Mouse (Mus musculus) CH12.LX (cell line): ENCODE measurements around the gene Zfp61. TPM values are rescaled to one million over a fixed set of nuclear protein-coding genes. Genes with fewer than 3 reads are reported as not detected.

Experiments
- DNase-seq: peaks from one replicate; pipeline ENCODE4 v3.0.0-alpha.2; 2013; ENCODE audit errors: extremely low read depth
- H3K27ac ChIP-seq: 2 replicates; pipeline ENCODE4 v1.5.1; 2012; ENCODE audit warnings: low read depth, mild to moderate bottlenecking, control low read depth, moderate library complexity; ENCODE audit not compliant: insufficient read depth
- H3K27me3 ChIP-seq: replicated peaks from 2 replicates; pipeline ENCODE3; 2012; ENCODE audit warnings: inconsistent platforms
- H3K36me3 ChIP-seq, 2 experiments: replicated peaks in 1 of 2; 2 replicates each; pipeline versions ENCODE3 to v1.6.1; 2012; ENCODE audit warnings: inconsistent platforms in 1 of 2, low read length in 1 of 2, mild to moderate bottlenecking in 1 of 2, mixed read lengths in 1 of 2, moderate library complexity in 1 of 2; ENCODE audit not compliant: control insufficient read depth in 1 of 2, insufficient read depth in 1 of 2
- H3K4me1 ChIP-seq, 2 experiments: 2 replicates each; pipeline ENCODE4 v1.6.1; 2012; ENCODE audit warnings: inconsistent platforms in 1 of 2, moderate library complexity in 1 of 2; ENCODE audit not compliant: insufficient read depth in 2 of 2, control insufficient read depth in 1 of 2
- H3K4me2 ChIP-seq: 2 replicates; pipeline ENCODE4 v1.6.1; 2012; ENCODE audit warnings: low read depth, mild to moderate bottlenecking, control low read depth; ENCODE audit not compliant: poor library complexity, insufficient read depth, severe bottlenecking
- H3K4me3 ChIP-seq, 3 experiments: fragments of 150-350 bp in 1 of 3; sonication (generic) in 1 of 3; replicated peaks in 1 of 3; 2 replicates each; pipeline versions ENCODE3 to v1.5.1; 2011 to 2012; ENCODE audit warnings: low read depth in 2 of 3, low read length in 2 of 3, mild to moderate bottlenecking in 2 of 3, moderate library complexity in 2 of 3, control low read depth in 1 of 3, improper control_type of control experiment in 1 of 3, inconsistent platforms in 1 of 3, mixed read lengths in 1 of 3; ENCODE audit not compliant: poor library complexity in 1 of 3
- H3K79me2 ChIP-seq: replicated peaks from 2 replicates; pipeline ENCODE4 v1.6.1; 2012; ENCODE audit warnings: mild to moderate bottlenecking, moderate library complexity; ENCODE audit not compliant: control insufficient read depth, poor library complexity, insufficient read depth, severe bottlenecking; ENCODE audit errors: extremely low read depth
- H3K9ac ChIP-seq: 2 replicates; pipeline ENCODE4 v1.6.1; 2012; ENCODE audit warnings: low read depth, mild to moderate bottlenecking, control low read depth, moderate library complexity; ENCODE audit not compliant: insufficient read depth
- H3K9me3 ChIP-seq: replicated peaks from 2 replicates; pipeline ENCODE3; 2012; ENCODE audit warnings: low read length, inconsistent platforms, mixed read lengths
- CHD1 ChIP-seq: IDR thresholded peaks from 2 replicates; pipeline ENCODE4 v1.6.1; 2012; ENCODE audit warnings: low read depth, low read length, improper control_type of control experiment, inconsistent platforms
- CHD2 ChIP-seq: IDR thresholded peaks from 2 replicates; pipeline ENCODE4 v1.6.1; 2011; ENCODE audit warnings: low read length, improper control_type of control experiment
- E2F4 ChIP-seq: IDR thresholded peaks from 2 replicates; pipeline ENCODE4 v1.6.1; 2011; ENCODE audit warnings: low read depth, low read length, improper control_type of control experiment; ENCODE audit not compliant: insufficient replicate concordance
- EP300 ChIP-seq: IDR thresholded peaks from 2 replicates; pipeline ENCODE4 v1.6.1; 2011; ENCODE audit warnings: low read length, improper control_type of control experiment
- ETS1 ChIP-seq: conservative IDR thresholded peaks from 2 replicates; pipeline ENCODE4 v1.6.1; 2012; ENCODE audit warnings: low read depth, mild to moderate bottlenecking, inconsistent platforms, low read length, improper control_type of control experiment, moderate library complexity
- GABPA ChIP-seq: IDR thresholded peaks from 2 replicates; pipeline ENCODE4 v1.6.1; 2012; ENCODE audit warnings: low read depth, low read length, improper control_type of control experiment, inconsistent platforms; ENCODE audit not compliant: insufficient replicate concordance
- KAT2A ChIP-seq: IDR thresholded peaks from 2 replicates; pipeline ENCODE4 v1.6.1; 2012; ENCODE audit warnings: low read length, improper control_type of control experiment, inconsistent platforms; ENCODE audit not compliant: insufficient replicate concordance
- MAX ChIP-seq: IDR thresholded peaks from 2 replicates; pipeline ENCODE4 v1.6.1; 2011; ENCODE audit warnings: low read length, improper control_type of control experiment
- MAZ ChIP-seq: IDR thresholded peaks from 2 replicates; pipeline ENCODE4 v1.6.1; 2012; ENCODE audit warnings: low read depth, mild to moderate bottlenecking, inconsistent platforms, low read length, improper control_type of control experiment, moderate library complexity
- MEF2A ChIP-seq: IDR thresholded peaks from 2 replicates; pipeline ENCODE4 v1.6.1; 2014; ENCODE audit warnings: low read depth, mild to moderate bottlenecking, inconsistent platforms, low read length, improper control_type of control experiment, borderline replicate concordance
- MYC ChIP-seq: IDR thresholded peaks from 2 replicates; pipeline ENCODE4 v1.6.1; 2011; ENCODE audit warnings: low read depth, mild to moderate bottlenecking, improper control_type of control experiment, low read length
- NELFE ChIP-seq: IDR thresholded peaks from 2 replicates; pipeline ENCODE4 v1.6.1; 2011; ENCODE audit warnings: low read depth, low read length, improper control_type of control experiment
- PAX5 ChIP-seq: IDR thresholded peaks from 2 replicates; pipeline ENCODE4 v1.6.1; 2012; ENCODE audit warnings: low read length, inconsistent platforms, mixed read lengths
- POLR2AphosphoS2 ChIP-seq: IDR thresholded peaks from 2 replicates; pipeline ENCODE4 v1.6.1; 2011; ENCODE audit warnings: low read depth, low read length, improper control_type of control experiment
- RAD21 ChIP-seq: IDR thresholded peaks from 2 replicates; pipeline ENCODE4 v1.6.1; 2011; ENCODE audit warnings: low read depth, mild to moderate bottlenecking, low read length, improper control_type of control experiment, moderate library complexity
- RCOR1 ChIP-seq: conservative IDR thresholded peaks from 2 replicates; pipeline ENCODE4 v1.6.1; 2012; ENCODE audit warnings: low read depth, mild to moderate bottlenecking, inconsistent platforms, low read length, improper control_type of control experiment
- SMC3 ChIP-seq: IDR thresholded peaks from 2 replicates; pipeline ENCODE4 v1.6.1; 2011; ENCODE audit warnings: low read depth, low read length, improper control_type of control experiment
- TCF12 ChIP-seq: IDR thresholded peaks from 2 replicates; pipeline ENCODE4 v1.6.1; 2014; ENCODE audit warnings: low read depth, mild to moderate bottlenecking, inconsistent platforms, low read length, improper control_type of control experiment
- USF2 ChIP-seq: conservative IDR thresholded peaks from 2 replicates; pipeline ENCODE4 v1.6.1; 2011; ENCODE audit warnings: low read depth, low read length, improper control_type of control experiment
- ZC3H11A ChIP-seq: IDR thresholded peaks from 2 replicates; pipeline ENCODE4 v1.6.1; 2012; ENCODE audit warnings: low read depth, mild to moderate bottlenecking, inconsistent platforms, low read length, improper control_type of control experiment
- ZKSCAN1 ChIP-seq: IDR thresholded peaks from 2 replicates; pipeline ENCODE4 v1.6.1; 2012; ENCODE audit warnings: low read depth, inconsistent platforms, low read length, improper control_type of control experiment, borderline replicate concordance
- dilution Hi-C: fragments of 300-500 bp; cut with MboI; formaldehyde crosslinking; loops from 2 replicates; pipeline ENCODE4 v1.14.3; 2020; ENCODE audit warnings: low sequenced_read_pairs; ENCODE audit not compliant: extremely low pct_unique_long_range_greater_than_20kb, extremely low pct_ligation_motif_present
- in situ Hi-C: fragments of 300-500 bp; cut with MboI; formaldehyde crosslinking; loops from 3 replicates; pipeline ENCODE4 v1.14.3; 2019; ENCODE audit warnings: low sequenced_read_pairs, low pct_ligation_motif_present, low pct_unique_long_range_greater_than_20kb, mixed read lengths
- polyA plus RNA-seq: library from polyadenylated mRNA; unstranded; fragments of >175 nt; gene quantifications from 2 replicates; pipeline ENCODE4 v1.2.1, GENCODE M21; 2012; ENCODE audit warnings: low read depth; ENCODE audit not compliant: insufficient read length
- total RNA-seq, 2 experiments: library from RNA; depleted of rRNA; stranded (reverse); fragments of 300-350 nt in 1 of 2; fragments of >200 nt in 1 of 2; gene quantifications; 2 replicates each; pipeline ENCODE4 v1.2.3; 2012 to 2014

The Zfp61 gene
- total and polyA plus RNA-seq, 3 experiments: 2.3 to 3.3 (median 3.2) TPM

DNA sequence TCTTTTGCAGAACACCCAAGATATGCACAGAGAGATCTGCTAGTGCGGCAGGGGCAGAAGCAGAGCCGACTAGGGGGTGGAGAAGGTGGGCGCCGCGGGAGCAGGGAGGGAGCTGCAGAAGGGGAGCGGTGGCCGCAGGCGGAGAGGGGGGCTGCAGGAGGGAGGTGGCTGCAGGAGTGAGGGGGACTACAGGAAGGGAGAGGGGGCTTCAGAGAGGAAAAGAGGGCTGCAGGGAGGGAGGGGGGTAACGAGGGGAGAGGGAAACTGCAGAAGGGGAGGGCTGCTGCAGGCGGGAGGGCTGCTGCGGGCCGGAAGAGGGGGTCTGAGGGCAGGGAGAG lies 2.4 kb downstream of the Zfp61 start:
- no peaks in the 10 kb centered on the region for H3K79me2 ChIP-seq
- H3K36me3 ChIP-seq: peaks cover 19 to 60% of the 10 kb centered on the region in 2 experiments
- no peak overlapping the region for H3K4me3 ChIP-seq
- no peaks in the 10 kb centered on the region for H3K27me3 ChIP-seq
- no peak for DNase-seq
- H3K4me1 ChIP-seq: no peaks in the 10 kb centered on the region
- no peak overlapping the region for H3K27ac ChIP-seq
- no peak for TF ChIP-seq RCOR1
- TF ChIP-seq CHD2: no peak
- TF ChIP-seq MAX: no peak
- no peak for TF ChIP-seq GABPA
- no peak for TF ChIP-seq ZC3H11A
- TF ChIP-seq MEF2A: no peak
- no peak for TF ChIP-seq MYC
- no peak for TF ChIP-seq RAD21
- TF ChIP-seq EP300: no peak
- TF ChIP-seq NELFE: no peak
- no peak for TF ChIP-seq PAX5
- TF ChIP-seq MAZ: no peak
- no peak for TF ChIP-seq ETS1
- TF ChIP-seq CHD1: no peak
- no peak for TF ChIP-seq POLR2AphosphoS2
- TF ChIP-seq, all 38 proteins: peak for 0
- no peak overlapping the region for H3K9ac ChIP-seq
- dilution Hi-C loops: no loop called here
- no peak overlapping the region for H3K4me2 ChIP-seq
- in situ Hi-C loops: loop anchor here (10.0 kb wide), 1 partner anchor 144 kb away; no protein-coding TSS in a partner anchor
- peaks cover 9% of the 10 kb centered on the region for H3K9me3 ChIP-seq

DNA sequence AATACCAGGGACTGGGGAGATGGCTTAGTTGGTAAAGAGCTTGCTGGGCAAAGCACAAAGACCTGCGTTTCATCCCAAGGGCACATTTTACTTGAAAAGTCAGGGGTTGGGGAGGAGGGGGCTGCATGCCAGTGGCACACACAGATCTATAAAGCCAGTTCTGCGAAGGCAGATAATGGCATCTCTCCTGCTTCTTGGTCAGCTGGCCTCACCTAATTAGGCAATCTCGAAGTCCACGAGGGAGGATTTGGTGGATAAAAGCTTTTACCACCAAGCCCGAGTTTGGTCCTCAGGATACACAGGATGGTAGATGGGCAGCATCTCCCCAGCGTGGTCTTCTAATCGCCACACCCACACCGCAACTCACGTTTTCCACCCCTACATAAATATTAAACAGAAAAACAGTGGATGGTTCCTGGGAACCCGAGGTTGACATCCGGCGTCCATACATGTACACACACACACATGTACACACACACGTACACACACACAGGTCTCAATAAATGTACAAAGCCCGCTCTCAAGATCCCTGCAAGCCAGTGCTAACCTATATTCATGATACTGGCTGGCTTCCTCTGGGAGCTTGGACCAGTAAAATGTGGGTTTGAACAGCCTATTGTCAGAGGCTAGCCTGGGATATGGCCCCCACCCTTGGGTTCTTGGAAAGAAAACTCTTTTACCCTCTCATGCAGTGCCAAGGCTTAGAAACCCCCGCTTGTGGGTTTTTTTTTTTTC lies 3.5 kb downstream of the Zfp61 start:
- H3K36me3 ChIP-seq: peaks cover 9 to 56% of the 10 kb centered on the region in 2 experiments
- H3K27me3 ChIP-seq: no peaks in the 10 kb centered on the region

More for the DNA sequence above, 3.5 kb downstream of the Zfp61 start:
- no peak overlapping the region for H3K4me3 ChIP-seq
- TF ChIP-seq TCF12: no peak
- no peak for TF ChIP-seq KAT2A
- no peak for TF ChIP-seq E2F4
- no peak for TF ChIP-seq SMC3
- no peak for TF ChIP-seq PAX5
- TF ChIP-seq ZKSCAN1: no peak
- no peak for TF ChIP-seq USF2
- TF ChIP-seq, all 38 proteins: peak for 0
- no peaks in the 10 kb centered on the region for H3K79me2 ChIP-seq
- no peak overlapping the region for H3K27ac ChIP-seq
- in situ Hi-C loops (loop anchor here (10.0 kb wide), 1 partner anchor 143 kb away; no protein-coding TSS in a partner anchor), dilution Hi-C loops (no loop called here)
- H3K9me3 ChIP-seq: no peaks in the 10 kb centered on the region
- no peak overlapping the region for H3K9ac ChIP-seq
- no peak for DNase-seq
- H3K4me2 ChIP-seq: no peak overlapping the region
- H3K4me1 ChIP-seq: no peaks in the 10 kb centered on the region
